Mouse (Mus musculus) heart, adult 11 months (tissue): ENCODE data around the gene Muc4.
A peak's percentile ranks its signal among the peaks of the same experiment; 100 is the strongest.

ENCODE experiments used
- DNase-seq: peaks from one replicate; pipeline ENCODE4 v3.0.0; 2022

The Muc4 gene

DNA sequence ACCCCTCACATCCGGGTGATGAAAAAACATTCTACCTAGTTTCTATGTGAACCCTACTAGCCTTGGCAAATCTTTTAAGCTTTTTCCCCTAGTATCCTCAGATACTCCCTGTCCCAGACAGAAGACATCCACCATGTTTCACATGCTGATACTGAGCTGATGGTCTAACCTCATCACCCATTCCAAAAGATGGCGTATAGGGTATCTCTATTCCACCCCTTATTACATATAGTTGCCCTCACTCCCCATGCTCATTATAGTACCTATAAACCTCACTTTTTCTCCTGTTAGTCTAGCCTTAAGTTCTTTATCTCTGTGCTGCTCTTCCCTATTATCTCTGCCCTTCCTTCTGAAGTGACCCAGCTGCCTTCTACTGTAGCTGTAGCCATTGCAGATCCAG, at the start of gene Muc4:
Gene Muc4, plus strand, starts transcription at position 301 of the 400 bp plus-strand sequence.
- no peak for DNase-seq

DNA sequence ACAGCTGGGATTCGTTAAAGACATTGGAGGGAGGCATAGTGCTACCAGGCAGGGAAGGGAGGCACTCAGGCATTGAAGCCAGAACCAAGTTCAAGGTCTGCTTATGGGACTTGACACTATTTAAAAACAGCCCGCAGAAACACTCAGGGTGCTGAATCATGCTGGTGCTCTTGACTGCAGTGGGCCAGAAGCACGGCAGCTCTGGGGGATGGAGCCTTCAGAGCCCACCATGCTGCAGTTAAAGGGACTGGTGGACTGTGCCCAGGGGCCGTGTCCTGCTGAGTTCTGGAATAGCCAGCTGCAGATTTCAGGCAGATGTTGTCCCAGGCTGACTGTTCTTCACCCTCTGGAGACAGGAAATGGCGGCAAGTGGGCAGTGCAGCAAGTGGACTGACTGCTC, 49.7 kb upstream of the Muc4 start:
- DNase-seq = no peak

DNA sequence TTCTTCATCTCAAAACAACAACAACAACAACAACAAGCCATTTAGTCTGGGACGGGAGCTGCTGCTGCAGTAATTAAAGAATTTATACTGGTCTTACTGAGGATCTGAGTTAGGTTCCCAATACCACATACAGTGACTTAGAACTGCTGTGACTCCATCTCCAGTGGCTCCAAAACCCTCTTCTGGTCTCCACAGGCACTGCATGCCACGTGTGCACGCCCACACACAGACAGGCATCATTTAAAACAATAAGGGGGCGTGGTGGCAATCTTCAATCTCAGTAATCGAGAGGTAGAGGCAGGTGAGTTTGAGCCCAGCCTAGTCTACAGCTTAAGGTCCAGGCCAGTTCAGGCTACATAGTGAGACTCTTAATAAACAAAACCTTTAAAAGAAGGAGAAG, 48.5 kb upstream of the Muc4 start:
- no peak for DNase-seq

DNA sequence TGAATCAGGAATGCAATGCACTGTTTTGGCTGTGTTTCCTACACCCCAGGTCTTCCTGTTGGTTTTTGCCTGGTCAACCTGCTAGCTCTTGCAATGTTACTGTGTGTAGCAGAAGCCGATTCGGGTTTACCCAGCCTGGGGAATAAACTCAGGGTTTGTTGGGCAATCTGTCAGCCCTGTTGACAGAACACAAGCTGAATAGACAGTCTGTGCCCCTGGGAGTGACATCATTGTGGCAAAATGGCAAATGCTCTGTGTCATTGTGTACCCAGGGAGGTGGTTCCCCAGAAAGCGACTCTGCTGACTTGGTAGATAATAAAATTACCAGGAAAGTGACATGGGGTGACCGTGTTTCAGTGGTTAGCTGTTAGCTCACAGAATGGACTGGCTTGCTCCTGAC, 46.9 kb upstream of the Muc4 start:
- peak; percentile 87 for DNase-seq

DNA sequence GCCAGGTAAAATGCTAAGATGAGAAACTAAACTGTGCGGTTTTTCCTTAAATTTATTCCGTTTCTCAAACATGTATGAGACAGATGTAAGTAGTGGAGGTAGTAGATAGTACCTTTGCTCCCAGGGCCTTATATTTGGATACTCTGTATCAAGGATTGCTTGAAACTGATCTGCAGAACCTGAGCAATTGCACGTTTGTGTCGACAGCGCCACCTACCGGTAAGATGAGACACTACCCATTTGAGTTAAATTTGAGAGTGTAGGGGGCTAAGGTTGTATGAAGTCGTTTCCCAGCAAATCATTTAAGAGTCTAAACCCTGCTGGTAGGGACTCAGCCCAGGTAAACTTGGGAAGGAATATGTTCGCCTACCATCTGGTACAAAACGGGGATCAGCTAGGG, 46.2 kb upstream of the Muc4 start:
- DNase-seq = peak; percentile 91

DNA sequence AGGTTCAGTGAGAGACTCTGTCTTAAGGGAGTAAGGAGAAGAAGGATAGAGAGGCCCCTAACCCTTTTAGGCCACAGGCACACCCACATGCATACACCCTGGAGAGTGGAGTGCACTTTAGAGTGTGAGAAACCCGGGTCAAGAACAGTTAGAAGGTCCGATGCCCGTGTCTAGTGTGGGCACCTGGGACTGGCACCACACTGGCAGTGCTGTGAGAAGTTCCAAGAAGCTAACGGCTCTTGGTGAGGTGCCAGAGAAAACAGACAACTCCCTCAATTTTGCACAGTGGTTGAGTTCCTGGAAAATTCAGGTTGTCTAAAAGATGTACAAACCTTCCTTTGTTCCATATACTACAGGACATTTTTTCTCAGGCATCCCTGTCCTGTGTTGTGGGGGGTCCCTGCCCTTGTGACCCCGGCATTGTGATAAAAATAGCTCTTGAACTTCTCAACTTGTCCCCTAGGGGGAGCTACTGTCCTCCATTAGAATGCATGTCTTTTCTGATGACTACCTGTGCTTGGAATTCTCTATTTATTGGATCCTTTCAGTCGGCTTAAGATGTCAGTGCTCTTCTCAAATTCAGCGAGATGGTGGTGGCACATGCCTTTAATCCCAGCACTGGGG, 38.7 kb upstream of the Muc4 start:
- DNase-seq = peak; percentile 87

DNA sequence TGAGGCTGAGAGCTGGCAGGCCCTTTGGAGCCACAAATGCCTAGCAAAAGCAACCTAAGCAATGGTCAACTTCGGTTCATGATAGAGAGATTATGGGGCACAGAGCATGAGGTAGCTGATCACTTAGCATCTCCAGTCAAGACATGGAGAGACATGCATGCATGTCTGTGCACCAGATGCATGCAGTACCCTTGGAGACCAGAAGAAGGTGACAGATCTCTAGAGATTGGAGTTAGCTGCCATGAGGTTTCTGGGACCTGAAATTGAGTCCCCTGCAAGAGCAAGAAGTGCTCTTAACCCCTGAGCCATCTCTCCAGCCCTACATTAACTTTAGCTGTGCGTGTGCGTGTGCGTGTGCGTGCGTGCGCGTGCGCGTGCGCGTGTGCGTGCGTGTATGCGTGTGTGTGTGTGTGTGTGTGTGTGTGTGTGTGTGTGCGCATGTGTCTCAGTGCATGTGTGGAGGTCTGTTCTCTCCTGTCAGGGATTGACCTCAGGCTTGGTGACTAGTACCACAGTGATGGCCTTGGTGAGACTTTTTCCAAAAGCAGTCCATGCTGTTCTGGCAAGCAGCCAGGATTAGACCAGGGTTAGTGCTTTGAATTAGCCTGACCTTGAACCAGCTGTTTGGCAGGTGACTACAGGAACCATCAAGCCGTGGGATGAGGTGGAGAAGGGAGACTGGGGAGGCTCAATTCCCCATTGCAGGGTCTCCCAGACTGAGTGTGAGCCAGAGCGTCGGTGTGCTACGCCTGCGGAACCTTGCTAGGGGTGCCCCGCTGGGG, 37.8 kb upstream of the Muc4 start:
- DNase-seq = no peak

DNA sequence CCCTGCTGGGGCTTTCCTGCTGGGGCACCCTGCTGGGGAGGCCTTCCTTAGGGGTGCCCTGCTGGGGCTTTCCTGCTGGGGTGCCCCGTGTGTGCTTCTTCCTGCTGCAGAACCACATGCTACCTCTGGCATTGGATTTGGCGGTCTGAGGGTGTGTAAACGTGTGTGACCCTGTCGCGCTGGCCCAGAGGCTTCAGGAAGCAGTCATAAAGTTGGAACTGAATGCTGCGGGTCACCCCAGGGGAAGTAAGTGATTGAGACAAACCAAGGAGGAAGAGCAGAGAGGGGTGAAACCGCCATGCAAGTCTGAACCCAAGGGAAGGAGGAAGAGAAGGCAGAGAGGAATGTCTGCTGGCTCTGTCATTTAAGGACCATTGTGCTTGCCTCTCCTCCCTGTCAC, 37.1 kb upstream of the Muc4 start:
- no peak for DNase-seq

DNA sequence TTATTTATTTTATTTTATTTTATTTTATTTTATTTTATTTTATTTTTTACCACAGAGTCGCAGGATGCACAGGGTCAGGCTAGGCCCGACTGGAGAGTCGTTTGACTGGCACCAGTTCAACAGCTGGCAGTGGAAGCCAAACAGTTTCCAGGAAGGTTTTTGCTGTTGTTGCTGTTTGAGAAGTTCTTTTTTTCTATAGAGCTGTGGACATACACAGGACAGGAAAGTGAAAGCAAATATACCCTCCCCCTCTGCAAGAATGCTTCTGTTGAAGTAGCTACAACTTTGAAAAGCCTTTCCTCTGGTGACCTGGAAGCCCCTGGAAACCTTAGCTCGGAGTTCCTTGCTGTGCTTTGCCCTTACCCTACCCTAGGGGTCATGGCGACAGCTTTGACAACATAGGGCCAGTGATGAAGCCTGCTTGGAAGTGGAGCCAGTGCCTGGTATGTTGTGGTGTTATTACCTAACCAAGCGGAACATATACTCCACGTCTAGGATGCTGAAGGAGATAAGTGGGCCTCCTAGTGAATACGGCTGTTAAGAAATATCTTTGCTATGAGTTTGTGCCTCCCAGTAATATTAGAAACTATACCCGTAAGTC, 32.3 kb upstream of the Muc4 start:
- no peak for DNase-seq

DNA sequence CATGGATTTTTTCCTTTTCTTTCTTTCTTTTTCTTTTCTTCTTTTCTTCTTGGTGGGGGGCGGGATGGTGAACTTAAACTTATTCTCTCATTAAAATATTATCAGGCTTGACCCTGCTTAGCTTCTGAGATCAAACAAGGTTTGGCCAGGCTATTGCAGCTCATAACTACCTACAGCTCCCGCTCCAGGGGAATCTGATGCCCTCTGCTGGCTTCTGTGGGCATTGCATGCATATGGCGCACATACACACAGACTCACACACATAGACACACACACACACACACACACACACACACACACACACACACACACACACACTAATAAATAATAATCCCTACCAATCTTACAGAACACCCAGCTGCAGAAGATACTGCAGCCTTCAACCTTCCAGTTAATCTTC, 30.1 kb upstream of the Muc4 start:
- no peak for DNase-seq

DNA sequence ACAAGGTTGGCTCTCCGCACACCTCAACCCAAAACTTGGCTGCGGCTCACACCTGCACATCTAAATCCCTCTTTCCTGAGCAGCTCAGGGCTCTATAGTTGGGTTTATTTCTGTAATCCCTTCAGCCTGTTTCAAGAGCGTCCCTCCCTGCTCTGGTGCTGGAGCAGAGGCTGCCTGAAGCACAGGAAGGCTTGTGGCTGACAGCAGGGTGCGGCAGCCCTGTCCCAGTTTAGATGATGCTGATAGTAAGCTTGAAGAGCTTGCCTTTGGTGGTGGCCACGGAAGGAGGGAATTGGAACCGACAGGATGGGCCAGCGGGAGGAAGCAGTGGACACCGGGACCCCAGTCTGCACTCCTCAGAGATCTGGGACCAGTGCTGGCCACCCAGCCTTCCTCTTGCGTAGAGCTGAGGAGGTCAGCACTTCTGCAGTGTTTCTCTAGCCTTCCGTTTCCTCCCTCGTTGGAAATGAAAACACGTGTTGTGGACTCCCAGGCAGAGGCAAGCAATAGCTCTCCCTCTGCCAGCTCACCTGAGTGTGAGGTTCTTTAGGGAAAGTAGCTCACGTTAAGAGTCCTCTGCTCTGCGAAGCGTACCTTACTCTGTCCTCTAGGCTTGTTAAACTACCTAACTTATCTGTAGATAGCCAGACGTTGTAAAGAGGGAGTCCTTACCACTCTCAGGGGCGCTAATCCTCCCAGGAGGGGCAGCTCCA, 28.4 kb upstream of the Muc4 start:
- no peak for DNase-seq

DNA sequence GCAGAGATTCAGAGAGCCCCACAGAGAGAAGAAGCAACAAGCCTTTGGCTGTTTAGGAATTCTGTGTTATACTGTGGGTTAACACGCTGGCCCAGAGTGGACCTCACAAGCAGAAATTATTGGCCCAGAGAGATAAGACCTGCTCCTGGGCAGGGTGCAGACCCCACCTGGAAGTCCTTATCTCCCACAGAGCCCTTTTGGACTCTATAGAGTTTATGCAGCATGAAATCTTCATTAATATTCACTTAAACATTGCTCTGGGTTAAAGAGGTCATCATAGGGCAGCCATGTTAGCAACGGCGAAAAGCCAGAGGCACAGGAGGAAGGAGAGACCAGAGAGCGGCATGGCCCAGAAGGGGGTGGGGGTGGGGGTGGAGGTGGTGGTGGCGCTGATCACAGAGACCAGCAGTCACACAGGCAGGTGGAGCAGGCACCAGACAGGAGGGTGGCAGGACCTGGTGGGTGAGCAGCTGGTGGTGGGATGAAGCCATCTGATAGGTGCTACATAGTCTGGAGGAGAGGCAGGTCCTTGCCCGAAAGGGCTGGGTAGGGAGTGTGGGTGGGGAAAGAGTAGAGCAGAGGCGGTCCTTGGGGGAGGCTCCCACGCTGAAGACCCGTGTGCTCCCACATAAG, 27.7 kb upstream of the Muc4 start:
- no peak for DNase-seq

DNA sequence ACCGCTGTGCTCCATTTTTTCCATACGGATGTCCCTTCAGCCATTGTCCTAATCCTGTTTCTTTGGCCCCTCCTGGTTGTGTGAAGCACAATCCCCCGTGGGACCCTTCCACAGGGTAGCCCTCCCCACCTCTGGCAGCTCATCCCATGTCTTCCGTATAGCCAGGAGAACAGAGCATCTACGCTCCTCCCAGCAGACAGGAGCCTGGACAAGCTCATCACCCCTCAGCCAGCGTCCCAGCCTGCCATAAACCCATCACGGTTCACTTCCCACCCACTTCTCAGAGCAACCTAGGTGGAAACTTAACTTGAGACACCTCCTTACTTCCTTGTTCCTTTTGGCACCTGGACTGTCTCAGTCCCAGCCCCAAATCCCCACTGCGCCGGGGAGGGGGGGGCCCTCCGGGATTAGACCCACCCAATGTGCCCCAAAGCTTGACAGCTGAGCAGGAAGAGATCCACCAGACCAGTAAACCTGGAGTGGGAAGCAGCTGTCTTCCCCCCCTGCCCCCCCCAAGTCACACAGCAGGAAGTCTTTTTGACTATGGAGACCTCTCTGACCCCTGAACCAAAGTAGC, 27.1 kb upstream of the Muc4 start:
- DNase-seq = peak; percentile 92

DNA sequence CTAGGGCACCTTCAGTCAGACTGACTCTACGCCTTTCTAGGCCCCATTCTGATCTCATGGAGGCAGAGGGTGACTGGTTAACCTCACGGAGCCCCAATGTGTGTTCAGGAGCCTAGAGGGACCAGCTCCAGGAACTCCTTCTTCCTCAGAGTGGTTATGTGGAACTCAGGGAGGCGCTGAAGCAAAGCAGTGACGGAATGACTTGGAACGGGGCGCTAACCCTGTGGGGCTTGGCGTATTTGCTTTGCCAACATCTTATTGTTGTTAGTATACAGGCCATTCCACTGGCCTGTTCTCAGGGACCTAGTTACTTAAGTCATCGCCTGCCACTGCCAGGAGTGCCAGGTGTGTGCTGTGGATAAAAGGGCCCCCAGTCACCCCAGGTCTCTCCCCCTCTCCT, 26.6 kb upstream of the Muc4 start:
- no peak for DNase-seq

DNA sequence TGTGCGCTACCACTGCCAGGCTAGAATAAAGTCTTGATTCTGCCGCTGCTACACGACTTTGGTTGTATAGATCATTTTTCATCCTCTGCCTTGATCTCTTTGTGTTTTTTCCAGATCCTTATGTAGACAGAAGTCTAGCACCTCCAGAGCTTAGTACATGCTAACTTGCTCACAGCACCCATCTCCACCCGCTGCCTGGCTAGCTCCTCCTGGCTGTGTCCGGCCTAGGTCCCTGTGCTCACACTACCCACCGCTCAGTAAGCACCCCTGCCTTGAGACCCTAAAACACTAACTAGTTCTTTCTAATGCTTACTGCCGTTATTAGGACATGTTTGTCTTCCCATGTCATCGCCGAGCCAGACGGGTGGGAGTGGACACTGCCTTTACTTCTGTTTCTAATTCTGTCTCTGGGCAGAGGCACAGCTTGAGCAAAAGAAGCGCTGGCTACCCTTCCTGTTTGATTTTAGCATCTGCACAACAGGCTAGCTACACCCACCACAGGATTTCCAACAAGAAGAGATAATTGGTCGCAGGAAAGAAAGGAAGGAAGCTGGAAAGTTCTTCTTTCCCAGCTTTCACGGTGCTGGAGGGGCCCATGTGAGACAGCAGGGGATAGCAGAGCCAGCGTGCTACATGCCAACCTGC, 25.1 kb upstream of the Muc4 start:
- DNase-seq = no peak

DNA sequence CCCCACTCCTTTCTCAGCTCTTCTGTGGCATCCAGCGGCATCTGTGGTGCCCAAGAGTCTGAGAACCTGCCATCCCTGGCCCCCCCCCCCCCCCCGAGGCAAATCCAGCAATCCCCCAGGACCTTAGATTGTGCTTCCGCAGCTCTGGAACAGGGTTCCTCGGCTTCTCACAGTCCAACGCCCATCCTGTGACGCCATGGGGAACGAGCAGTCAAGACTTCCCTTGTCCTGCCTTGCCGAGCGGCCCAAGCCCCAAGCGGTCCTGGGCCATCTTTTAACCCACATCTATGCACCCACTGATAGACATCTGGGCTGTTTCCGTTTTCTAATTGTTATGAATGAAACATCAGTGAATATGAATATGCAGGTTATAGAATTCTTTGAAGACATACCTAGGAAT, 23.5 kb upstream of the Muc4 start:
- DNase-seq = peak; percentile 92

DNA sequence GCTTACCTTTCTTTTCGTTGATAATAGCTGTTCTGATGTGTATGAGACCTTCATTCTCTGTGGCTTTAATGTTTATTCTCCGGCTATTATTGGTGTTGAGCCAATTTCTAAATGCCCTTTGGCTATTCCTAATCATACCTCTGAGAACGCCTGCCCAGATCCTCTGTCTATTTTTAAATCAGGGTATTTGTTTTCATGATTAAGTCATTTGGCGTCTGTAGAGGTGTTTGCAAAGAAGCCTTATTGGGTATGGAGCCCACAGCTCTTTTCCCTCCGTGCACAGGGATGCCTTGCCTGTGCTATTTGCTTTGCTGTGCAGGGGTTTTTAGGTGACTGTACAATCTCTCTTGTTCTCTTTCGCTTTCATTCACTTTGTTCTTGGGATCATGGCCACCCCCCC, 22.1 kb upstream of the Muc4 start:
- no peak for DNase-seq

DNA sequence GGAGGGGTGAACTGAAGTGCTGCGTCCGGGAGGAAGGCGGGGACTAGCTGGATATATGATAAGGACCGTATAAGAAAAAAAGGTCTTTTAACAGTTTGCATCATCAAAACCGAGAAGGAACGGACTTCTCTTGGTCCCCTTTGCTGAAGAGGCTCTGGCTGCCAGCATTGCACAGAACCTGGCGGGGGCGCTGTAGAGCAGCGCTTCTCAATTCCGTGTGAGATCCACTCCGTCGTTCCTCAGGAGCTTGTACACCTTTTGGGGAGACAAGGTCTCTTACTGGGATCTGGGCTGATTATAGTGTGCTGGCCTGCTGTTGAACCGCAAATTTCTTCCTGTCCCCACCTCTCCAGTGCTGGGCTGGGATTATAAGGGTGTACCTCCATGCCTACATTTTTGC, 20.3 kb upstream of the Muc4 start:
- no peak for DNase-seq

DNA sequence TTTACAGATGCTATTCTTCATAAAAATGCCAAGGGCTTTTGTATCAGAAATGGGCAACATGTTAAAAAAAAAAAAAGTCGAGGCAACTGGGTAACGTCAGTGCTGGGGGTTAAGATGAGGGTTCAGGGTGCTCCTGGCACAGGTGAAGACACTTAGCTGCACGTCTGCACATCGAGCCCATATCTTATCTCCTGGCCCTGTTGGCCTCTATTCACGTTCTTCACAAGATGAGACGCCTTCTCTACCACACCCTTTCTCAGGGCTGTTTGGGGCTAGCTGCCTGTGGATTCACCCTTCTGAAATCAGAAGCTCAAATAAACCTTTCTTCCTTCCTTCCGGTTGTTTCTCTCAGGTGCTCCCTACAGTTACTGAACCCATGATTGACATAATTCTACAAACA, 12.5 kb upstream of the Muc4 start:
- DNase-seq = no peak

DNA sequence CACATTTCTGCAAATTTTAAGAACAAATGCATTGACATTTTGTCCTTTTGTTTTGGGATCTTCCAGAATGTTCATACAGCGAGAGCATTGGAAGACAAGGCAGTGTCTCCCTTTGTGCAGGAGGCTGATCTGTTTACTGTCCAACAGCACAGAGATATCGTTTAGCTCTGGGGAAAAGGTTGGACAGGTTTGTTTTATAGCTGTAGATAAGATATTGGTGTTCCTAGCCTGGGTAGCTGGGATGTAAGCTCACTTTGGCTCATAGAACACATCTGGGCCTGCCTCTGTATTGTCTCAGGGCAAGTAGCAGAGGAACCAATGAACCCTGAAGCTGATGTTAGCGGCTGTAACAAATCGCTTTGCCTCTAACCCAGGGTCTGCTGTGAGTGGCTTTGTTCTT, 11.9 kb upstream of the Muc4 start:
- no peak for DNase-seq

DNA sequence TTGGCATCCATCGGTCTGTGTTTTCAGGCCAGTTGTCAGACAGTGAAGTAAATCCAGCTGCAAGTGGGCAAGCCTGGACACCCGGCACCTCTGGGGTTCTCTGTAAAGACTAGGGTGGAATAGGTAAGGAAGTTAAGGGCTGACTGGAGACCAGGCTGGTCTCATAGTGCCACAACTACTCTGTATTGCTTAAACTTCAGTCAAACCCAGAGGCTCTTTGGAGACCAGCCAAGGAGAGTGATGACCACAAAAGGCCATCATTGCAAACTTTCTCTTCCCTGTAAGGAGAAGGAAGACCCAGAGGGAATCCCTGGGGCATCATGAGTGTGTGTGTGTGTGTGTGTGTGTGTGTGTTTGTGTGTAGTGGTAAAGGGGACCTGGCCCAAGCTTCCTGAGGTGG, 11.4 kb upstream of the Muc4 start:
- DNase-seq = no peak

DNA sequence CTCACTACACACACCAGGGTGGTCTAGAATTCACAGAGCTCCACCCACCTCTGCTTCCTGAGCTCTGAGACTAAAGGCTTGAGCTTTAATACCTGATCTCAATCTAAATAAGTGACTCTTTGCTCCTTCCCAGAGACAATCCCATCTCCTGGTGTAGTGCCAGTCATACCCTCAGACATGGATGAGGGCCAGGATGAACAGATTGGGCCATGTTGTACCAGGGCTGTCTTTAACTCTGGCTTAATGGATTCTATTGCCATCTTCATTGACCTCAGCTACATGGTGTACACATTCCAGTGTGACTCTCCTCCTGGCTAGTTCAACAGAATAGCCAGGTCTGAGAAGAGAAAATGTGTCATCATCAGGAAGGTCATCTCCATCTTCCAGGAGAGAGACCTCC, 9.2 kb upstream of the Muc4 start:
- no peak for DNase-seq

DNA sequence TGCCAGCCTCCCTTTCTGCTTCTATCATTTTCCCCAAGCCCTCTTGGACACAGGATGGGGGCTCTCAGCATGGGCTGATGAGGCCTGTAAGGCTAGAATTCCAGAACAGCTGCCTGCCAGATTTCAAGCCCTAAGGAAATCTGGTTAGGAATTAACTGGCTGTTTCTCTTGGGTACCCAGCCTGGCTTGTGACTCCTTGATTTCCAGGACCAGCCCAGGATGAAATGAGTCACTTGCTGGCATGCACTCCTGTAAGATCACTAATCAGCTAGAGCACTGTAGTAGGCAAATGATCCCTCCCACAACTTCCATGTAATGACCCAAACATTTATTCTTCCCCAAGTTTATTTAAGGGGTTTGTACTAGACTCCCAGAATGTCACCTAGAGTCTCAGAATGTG, 7.4 kb upstream of the Muc4 start:
- DNase-seq = no peak
